Mouse (Mus musculus) MN1 (cell line): Measurements from ENCODE around the gene Lce1h.

Experiments used
- DNase-seq: peaks from one replicate; pipeline ENCODE4 v3.0.0-alpha.2; 2016; ENCODE audit warnings: low spot score

Lce1h gene

DNA sequence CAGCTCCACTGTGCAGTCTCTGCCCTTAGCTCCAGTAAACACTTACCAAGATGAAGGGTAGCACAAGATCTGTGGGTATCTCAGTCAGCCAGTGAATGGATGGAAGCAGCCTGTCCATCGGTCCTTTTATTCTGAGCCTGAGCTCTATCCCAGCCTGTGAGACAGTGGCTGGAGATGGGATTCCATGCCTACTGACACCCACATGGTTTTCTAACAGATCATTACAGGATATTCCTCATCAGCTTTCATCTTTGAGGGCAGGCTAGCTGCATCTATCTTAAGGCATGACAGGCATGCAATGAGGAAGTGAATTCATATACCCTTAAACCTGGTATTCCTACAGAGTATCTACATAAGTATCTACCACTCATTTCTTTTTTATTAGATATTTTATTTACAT lies at the start of gene Lce1h:
Lce1h (minus strand) TSS at position 101 of the 400 bp plus-strand sequence.
- DNase-seq: no peak

DNA sequence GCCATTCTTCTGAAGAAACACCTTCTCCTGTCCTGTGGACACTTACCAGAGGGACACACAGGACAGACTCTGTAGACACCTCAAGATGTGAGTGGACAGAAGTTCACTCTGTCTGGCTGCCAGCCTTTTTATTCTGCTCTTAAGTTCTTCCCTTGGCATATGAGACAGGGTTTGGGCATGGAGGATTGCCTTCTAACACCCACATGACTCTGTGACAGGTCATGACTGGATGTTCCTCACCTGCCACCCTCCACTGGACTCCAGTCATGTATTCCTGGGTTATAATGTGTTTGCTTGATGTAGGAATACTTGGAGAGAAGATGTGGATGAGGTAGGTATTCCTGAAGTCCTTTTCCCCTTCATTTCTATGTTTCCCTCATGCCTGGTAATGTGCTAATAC lies 42.9 kb upstream of the Lce1h start, which contains the start of gene Lce1k:
Lce1k (minus strand) TSS at position 101 of the 400 bp plus-strand sequence.
- DNase-seq: no peak

DNA sequence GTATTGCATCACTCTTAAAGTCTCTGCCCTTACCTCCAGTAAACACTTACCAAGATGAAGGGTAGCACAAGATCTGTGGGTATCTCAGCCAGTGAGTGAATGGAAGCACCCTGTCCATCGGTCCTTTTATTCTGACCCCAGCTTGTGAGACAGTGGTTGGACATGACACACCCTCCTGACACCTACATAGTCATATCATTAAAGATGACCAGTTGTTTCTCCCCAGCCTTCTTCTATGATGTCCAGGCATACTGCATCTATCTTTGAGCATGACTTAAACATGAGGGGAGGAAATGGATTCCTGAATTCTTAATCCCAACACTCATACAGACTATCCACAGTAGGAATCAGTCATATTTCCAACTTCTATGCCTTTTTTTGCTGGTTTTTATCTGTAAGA lies 25.5 kb upstream of the Lce1h start, which contains the start of gene Lce1j:
Lce1j (minus strand) TSS at position 101 of the 400 bp plus-strand sequence.
- no peak for DNase-seq

DNA sequence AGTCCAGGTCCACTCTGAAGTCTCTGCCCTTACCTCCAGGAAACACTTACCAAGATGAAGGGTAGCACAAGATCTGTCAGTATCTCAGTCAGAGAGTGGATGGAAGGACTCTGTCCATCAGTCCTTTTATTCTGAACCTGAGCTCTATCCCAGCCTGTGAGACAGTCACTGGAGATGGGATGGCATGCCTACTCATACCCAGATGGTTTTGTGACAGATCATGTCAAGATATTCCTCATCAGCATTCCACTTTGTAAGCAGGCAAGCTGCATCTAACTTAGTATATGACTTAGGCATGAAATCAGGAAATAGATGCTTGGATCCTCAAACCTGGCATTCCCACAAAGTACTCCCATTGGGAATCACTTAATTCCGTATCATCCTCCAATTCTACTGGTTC lies 13.9 kb upstream of the Lce1h start, which contains the start of gene Lce1i:
Lce1i (minus strand) TSS at position 101 of the 400 bp plus-strand sequence.
- DNase-seq: no peak

DNA sequence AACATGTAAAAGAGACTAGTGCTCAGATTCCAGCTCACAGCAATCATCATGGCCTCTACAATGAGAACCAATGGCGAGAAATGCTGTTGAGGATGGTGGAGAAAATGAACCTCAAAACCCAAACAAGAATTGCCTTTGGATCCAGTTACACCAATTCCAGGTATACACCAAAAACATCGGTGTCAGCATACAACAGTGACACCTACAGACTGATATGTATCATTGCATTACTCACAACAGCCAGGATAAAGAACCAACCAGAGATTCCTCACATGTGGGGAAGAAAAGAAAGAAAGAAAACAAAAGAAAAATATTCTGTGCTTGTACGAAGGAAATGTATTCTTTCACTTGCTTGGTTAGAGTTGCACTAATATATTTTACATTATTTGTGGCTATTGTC lies 6.7 kb upstream of the Lce1h start:
- DNase-seq: no peak

DNA sequence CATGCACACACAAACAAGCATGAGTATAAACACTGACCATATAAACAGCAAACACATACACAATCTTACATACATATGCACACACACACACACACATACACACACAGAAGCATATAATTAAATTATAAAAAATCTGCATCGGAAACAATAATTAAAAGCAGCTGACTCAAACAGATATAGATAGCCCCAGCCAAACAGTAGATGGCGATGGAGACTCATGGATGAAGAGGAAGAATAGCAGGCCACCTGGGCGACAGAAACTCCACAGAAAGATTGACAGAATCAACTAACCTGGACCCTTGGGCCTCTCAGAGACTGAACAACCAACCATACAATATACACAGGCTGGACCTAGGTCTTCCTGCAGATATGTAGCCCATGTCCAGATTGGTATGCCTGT lies 11.7 kb downstream of the Lce1h start:
- no peak for DNase-seq

DNA sequence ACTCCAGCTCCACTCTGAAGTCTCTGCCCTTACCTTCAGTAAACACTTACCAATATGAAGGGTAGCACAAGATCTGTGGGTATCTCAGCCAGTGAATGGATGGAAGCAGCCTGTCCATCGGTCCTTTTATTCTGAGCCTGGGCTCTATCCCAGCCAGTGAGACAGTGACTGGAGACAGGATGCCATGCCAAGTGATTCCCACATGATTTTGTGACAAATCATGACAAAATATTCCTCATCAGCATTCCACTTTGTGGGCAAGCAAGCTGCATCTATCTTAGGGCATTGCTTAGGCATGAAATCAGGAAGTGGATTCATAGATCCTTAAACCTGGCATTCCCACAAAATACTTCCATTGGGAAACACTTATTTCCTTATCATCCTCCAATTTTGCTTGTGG lies 12.6 kb downstream of the Lce1h start, which contains the start of gene Lce1g:
Lce1g (minus strand) TSS at position 101 of the 400 bp plus-strand sequence.
- DNase-seq: no peak

DNA sequence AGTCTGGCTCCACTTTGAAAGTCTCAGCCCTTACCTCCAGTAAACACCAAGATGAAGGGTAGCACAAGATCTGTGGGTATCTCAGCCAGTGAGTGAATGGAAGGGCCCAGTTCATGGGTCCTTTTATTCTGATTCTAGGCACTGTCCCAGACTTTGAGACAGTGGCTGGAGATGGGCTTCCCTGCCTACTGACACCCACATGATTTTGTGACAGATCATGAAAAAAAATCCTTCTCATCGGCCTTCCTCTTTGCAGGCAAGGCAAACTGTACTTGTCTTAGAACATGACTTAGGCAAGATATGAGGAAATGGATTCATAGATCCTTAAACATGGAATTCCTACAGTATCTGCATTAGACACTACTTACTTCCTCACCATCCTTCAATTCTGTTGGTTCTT lies 25.9 kb downstream of the Lce1h start, which contains the start of gene Gm38119:
Gm38119 (minus strand) TSS at position 101 of the 400 bp plus-strand sequence.
- DNase-seq: no peak

DNA sequence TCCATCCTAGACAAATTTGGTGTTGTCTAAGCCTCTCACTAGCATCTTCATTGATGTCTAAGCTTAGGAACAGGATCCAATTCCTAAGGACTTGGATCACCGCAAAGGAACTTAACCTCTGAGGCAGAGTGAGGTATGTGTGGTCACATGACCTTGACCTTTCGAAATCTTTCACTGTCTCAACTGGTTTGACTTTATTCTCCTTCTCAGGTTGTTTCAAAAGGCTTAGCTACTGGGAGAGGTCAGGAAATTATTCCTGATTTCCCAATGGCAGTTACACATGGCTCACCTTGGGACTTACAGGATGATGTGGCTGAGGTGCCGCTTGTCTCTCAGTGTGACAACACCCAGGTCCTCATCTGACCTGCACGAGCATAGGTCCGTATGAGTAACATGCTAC lies 42.2 kb downstream of the Lce1h start:
- DNase-seq: no peak

DNA sequence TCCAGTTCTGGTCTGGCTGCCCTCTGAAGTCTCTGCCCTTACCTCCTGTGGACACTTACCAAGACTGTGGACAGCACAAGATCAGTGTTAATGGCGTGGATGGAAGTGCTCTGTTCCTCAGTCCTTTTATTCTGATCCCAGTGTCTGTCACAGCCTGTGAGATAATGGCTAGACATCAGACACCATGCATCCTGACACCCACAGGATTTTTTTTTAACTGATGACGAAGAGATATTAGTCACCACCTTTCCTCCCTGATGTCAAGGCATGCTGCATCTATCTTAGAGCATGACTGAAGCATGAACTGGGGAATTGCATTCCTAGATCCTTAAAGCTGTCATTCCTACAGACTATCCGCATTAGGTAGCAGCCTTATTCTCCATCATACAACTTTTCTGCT lies 44.6 kb downstream of the Lce1h start, which contains the start of gene Lce1f:
Lce1f (minus strand) TSS at position 101 of the 400 bp plus-strand sequence.
- DNase-seq: no peak

DNA sequence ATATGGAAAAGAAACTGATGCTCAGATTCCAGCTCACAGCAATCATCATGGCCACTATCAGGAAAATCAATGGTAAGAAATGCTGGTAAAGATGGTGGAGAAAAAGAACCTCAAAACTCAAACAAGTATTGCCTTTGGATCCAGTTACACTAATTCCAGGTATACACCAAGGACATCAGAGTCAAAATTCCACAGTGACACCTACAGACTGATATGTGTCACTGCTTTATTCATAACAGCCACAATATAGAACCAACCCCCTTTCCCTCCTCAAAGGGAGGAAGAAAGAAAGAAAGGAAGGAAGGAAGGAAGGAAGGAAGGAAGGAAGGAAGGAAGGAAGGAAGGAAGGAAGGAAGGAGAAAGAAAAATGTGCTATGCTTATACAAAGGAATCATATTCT lies 49.7 kb downstream of the Lce1h start:
- no peak for DNase-seq
